Mouse (Mus musculus): ENCODE measurements around the gene Zfp27. TPM values are rescaled to one million over a fixed set of nuclear protein-coding genes. Genes with fewer than 3 reads are reported as not detected.

The Zfp27 gene
- polyA plus RNA-seq (2012; rRNA removed): 0.93 and 1.0 TPM in 2 replicates

- DNase-seq (ENCODE audit: low read depth in 1 of 2, low spot score in 2 of 2): peak; percentile 36 to 87
- Histone ChIP-seq H3K27ac (ENCODE audit: insufficient read depth, low read length) (peak within 1 kb of the TSS; percentile 73), H3K4me1 (ENCODE audit: control insufficient read depth, insufficient read depth, insufficient read length) (no peaks in the 10 kb centered on the region), H3K36me3 (ENCODE audit: control insufficient read depth, insufficient read depth, low read length) (no peaks in the 10 kb centered on the region; the same call in 1 of the 2 replicates), H3K27me3 (ENCODE audit: control insufficient read depth, insufficient read depth, low read length) (no peaks in the 10 kb centered on the region), H3K4me3 (ENCODE audit: extremely low read depth, insufficient read depth, insufficient read length) (peak within 1 kb of the TSS; percentile 89)
- TF ChIP-seq CTCF (IDR thresholded peaks at IDR 0.05; ENCODE audit: extremely low read depth, insufficient read depth, insufficient read length, insufficient replicate concordance) (no peak), POLR2A (IDR thresholded peaks at IDR 0.05; ENCODE audit: low read depth, low read length) (peak; percentile 38; the same call in 1 of the 2 replicates)
- WGBS: under 1% methylated on average over 22 of the region's 22 CpGs
Measured at GRCm38 (mm10) chr7:29905966-29906681, at the start of gene Zfp27. Gene Zfp27, minus strand, starts transcription at chr7:29906572.

DNA sequence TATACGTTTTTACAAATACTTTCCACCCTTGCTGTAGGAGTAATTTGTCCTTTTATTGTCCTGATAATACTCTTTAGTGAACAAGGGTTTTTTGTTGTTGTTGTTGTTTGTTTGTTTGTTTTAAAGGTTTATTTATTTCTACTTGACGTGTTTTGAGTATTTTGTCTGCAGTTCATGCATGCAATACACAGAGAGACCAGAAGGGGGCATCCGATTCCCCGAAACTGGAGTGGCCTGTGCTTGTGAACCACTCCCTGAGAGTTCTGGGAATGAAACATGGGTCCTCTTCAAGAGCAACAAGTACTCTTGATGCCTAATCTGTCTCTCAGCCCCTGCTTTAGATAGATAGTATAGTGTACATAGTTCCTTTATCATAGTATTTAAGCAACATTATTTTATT lies 48.4 kb upstream of the Zfp27 start:
- no peaks in the 10 kb centered on the region for H3K27me3 ChIP-seq (ENCODE audit: control insufficient read depth, insufficient read depth, low read length)
- TF ChIP-seq CTCF (IDR thresholded peaks at IDR 0.05; ENCODE audit: extremely low read depth, insufficient read depth, insufficient read length, insufficient replicate concordance): no peak
- no peak for TF ChIP-seq POLR2A (IDR thresholded peaks at IDR 0.05; ENCODE audit: low read depth, low read length)
- no peak for DNase-seq (ENCODE audit: low read depth in 1 of 2, low spot score in 2 of 2)
- H3K36me3 ChIP-seq (ENCODE audit: control insufficient read depth, insufficient read depth, low read length): peaks cover 1% of the 10 kb centered on the region
- no peak overlapping the region for H3K27ac ChIP-seq (ENCODE audit: insufficient read depth, low read length)
- no peaks in the 10 kb centered on the region for H3K4me1 ChIP-seq (ENCODE audit: control insufficient read depth, insufficient read depth, insufficient read length)
- 27% methylated on average over 4 of the region's 4 CpGs for WGBS
- H3K4me3 ChIP-seq (ENCODE audit: extremely low read depth, insufficient read depth, insufficient read length): no peak overlapping the region

DNA sequence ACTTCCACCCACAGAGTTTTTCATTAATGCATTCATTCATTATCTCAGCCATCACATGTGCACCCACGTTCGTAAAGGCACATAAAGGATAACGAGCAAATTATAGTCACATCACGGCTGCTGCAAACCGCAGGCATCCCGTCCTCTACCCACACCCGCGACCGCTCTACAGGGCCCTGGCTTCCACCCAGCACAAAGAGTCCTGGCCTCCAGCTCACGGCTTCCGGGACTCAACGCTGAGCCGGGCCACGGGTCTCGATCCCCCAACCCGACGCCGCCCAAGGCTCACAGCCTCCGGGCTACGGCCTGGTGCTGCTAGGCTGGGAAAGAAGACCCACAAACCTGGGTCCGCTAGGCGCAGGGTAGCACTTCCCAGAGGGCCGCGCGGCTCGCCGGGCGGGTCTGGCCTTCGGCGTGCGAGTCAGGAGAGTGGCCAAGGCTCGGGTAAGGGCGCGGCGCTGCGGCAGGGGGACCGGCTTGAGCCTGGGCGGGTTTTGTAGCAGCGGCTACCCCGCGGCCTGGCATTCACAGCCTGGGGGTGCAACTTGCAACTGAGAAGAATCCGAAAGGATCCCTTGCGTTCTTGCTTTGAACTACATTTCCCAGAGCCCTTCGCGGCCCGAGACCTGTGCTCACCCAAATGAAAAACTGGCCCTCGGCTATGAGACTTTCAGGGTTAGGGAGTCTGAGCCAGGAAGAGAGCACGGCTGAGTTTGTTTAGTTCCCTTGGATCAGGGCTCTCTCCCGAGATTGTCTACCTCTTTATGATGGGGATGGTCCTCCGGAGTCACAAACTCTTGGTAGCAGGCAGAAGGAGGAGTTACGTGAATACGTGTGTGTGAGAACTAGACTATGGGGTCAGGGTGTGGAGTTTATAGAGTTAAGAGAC lies 47.4 kb upstream of the Zfp27 start, which contains the start of gene Zfp74:
Gene Zfp74 (minus strand): TSS at position 577 of the 889 bp plus-strand sequence.
- WGBS: under 1% methylated on average over 52 of the region's 52 CpGs
- no peak for TF ChIP-seq CTCF (IDR thresholded peaks at IDR 0.05; ENCODE audit: extremely low read depth, insufficient read depth, insufficient read length, insufficient replicate concordance)
- no peak for TF ChIP-seq POLR2A (IDR thresholded peaks at IDR 0.05; ENCODE audit: low read depth, low read length)
- no peaks in the 10 kb centered on the region for H3K4me1 ChIP-seq (ENCODE audit: control insufficient read depth, insufficient read depth, insufficient read length)
- DNase-seq (ENCODE audit: low read depth in 1 of 2, low spot score in 2 of 2): peak; percentile 32 to 67
- no peaks in the 10 kb centered on the region for H3K27me3 ChIP-seq (ENCODE audit: control insufficient read depth, insufficient read depth, low read length)
- H3K36me3 ChIP-seq (ENCODE audit: control insufficient read depth, insufficient read depth, low read length): peaks cover 2% of the 10 kb centered on the region
- peak within 1 kb of the TSS; percentile 94 for H3K27ac ChIP-seq (ENCODE audit: insufficient read depth, low read length)
- peak within 1 kb of the TSS; percentile 93 for H3K4me3 ChIP-seq (ENCODE audit: extremely low read depth, insufficient read depth, insufficient read length)

- DNase-seq (ENCODE audit: low read depth in 1 of 2, low spot score in 2 of 2): no peak
- no peak for TF ChIP-seq POLR2A (IDR thresholded peaks at IDR 0.05; ENCODE audit: low read depth, low read length)
- TF ChIP-seq CTCF (IDR thresholded peaks at IDR 0.05; ENCODE audit: extremely low read depth, insufficient read depth, insufficient read length, insufficient replicate concordance): no peak
- Histone ChIP-seq H3K4me1 (ENCODE audit: control insufficient read depth, insufficient read depth, insufficient read length) (no peaks in the 10 kb centered on the region), H3K36me3 (ENCODE audit: control insufficient read depth, insufficient read depth, low read length) (peaks cover 3% of the 10 kb centered on the region), H3K27ac (ENCODE audit: insufficient read depth, low read length) (no peak overlapping the region), H3K4me3 (ENCODE audit: extremely low read depth, insufficient read depth, insufficient read length) (peak overlapping the region; percentile 93), H3K27me3 (ENCODE audit: control insufficient read depth, insufficient read depth, low read length) (no peaks in the 10 kb centered on the region)
- 33% methylated on average over 10 of the region's 10 CpGs for WGBS
Measured at GRCm38 (mm10) chr7:29953086-29953485, 46.7 kb upstream of the Zfp27 start.

- Histone ChIP-seq H3K27me3 (ENCODE audit: control insufficient read depth, insufficient read depth, low read length) (no peaks in the 10 kb centered on the region), H3K27ac (ENCODE audit: insufficient read depth, low read length) (no peak overlapping the region), H3K36me3 (ENCODE audit: control insufficient read depth, insufficient read depth, low read length) (peaks cover 4% of the 10 kb centered on the region), H3K4me1 (ENCODE audit: control insufficient read depth, insufficient read depth, insufficient read length) (no peaks in the 10 kb centered on the region), H3K4me3 (ENCODE audit: extremely low read depth, insufficient read depth, insufficient read length) (no peak overlapping the region)
- no peak for TF ChIP-seq CTCF (IDR thresholded peaks at IDR 0.05; ENCODE audit: extremely low read depth, insufficient read depth, insufficient read length, insufficient replicate concordance)
- TF ChIP-seq POLR2A (IDR thresholded peaks at IDR 0.05; ENCODE audit: low read depth, low read length): no peak
- 91% methylated on average over 2 of the region's 2 CpGs for WGBS
- DNase-seq (ENCODE audit: low read depth in 1 of 2, low spot score in 2 of 2): no peak
Measured at GRCm38 (mm10) chr7:29944201-29944600, 37.8 kb upstream of the Zfp27 start.

DNA sequence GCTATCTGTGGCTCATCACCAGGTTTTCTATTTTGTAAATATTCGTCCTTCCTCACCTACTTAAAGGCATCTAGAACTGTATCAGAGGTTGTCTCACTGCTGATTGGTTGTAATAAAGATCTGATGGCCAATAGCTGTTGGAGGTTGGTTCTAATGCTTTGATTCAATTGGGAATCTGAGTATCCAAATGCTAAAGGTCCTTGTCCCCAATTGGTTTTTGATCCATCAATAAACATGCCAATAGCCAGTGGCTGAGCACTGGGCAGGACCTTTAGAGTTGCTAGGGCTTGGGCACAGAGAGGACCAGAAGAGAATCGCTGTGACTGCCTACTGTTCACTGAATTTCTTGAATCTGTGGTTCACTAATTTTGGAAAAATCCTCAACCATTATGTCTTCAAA lies 37.3 kb upstream of the Zfp27 start:
- H3K4me1 ChIP-seq (ENCODE audit: control insufficient read depth, insufficient read depth, insufficient read length): no peaks in the 10 kb centered on the region
- no peak overlapping the region for H3K27ac ChIP-seq (ENCODE audit: insufficient read depth, low read length)
- H3K4me3 ChIP-seq (ENCODE audit: extremely low read depth, insufficient read depth, insufficient read length): no peak overlapping the region
- H3K27me3 ChIP-seq (ENCODE audit: control insufficient read depth, insufficient read depth, low read length): no peaks in the 10 kb centered on the region
- no peak for DNase-seq (ENCODE audit: low read depth in 1 of 2, low spot score in 2 of 2)
- peaks cover 4% of the 10 kb centered on the region for H3K36me3 ChIP-seq (ENCODE audit: control insufficient read depth, insufficient read depth, low read length)
- WGBS: 88% methylated on average over 2 of the region's 2 CpGs
- TF ChIP-seq CTCF (IDR thresholded peaks at IDR 0.05; ENCODE audit: extremely low read depth, insufficient read depth, insufficient read length, insufficient replicate concordance): no peak
- no peak for TF ChIP-seq POLR2A (IDR thresholded peaks at IDR 0.05; ENCODE audit: low read depth, low read length)

Measured in spleen, adult 2 months (tissue).